Mouse (Mus musculus): ENCODE measurements around the gene AI854703. TPM values are rescaled to one million over a fixed set of nuclear protein-coding genes. Genes with fewer than 3 reads are reported as not detected.
"Not testable (repeated sequence)": the region's sequence is repeated elsewhere in the genome, so short reads cannot be mapped to it uniquely, and the experiment has no call there.

AI854703 gene
- total RNA-seq, 2 experiments from 2014 or later = 15.0 to 17.2 TPM

GRCm38 (mm10) chr6:48609512-48609911 lies 17.1 kb upstream of the AI854703 start:
- intact Hi-C loops (cut with DNase I) = no loop called here
- no peak for DNase-seq (ENCODE audit: low spot score in 2 of 2)

GRCm38 (mm10) chr6:48610657-48611056 lies 15.9 kb upstream of the AI854703 start:
- intact Hi-C loops (cut with DNase I) = no loop called here
- DNase-seq (ENCODE audit: low spot score in 2 of 2) = no peak

- no peak for DNase-seq (ENCODE audit: low spot score in 2 of 2)
- intact Hi-C loops (cut with DNase I) = no loop called here
Measured at GRCm38 (mm10) chr6:48613464-48613863, 13.1 kb upstream of the AI854703 start.

- intact Hi-C loops (cut with DNase I) = no loop called here
- DNase-seq (ENCODE audit: low spot score in 2 of 2) = no peak
Measured at GRCm38 (mm10) chr6:48614756-48615155, 11.8 kb upstream of the AI854703 start.

- intact Hi-C loops (cut with DNase I) = no loop called here
- DNase-seq (ENCODE audit: low spot score in 2 of 2) = no peak
Measured at GRCm38 (mm10) chr6:48620031-48620430, 6.5 kb upstream of the AI854703 start.

GRCm38 (mm10) chr6:48622186-48622843 lies 4.2 kb upstream of the AI854703 start:
- intact Hi-C loops (cut with DNase I); DNase-seq (ENCODE audit: low spot score in 2 of 2): not testable (repeated sequence)

GRCm38 (mm10) chr6:48623460-48623859 lies 3.1 kb upstream of the AI854703 start:
- DNase-seq (ENCODE audit: low spot score in 2 of 2) = no peak
- intact Hi-C loops (cut with DNase I) = no loop called here

GRCm38 (mm10) chr6:48626984-48627383 lies 420 bp downstream of the AI854703 start:
- intact Hi-C loops (cut with DNase I) = loop anchor here (2.0 to 5.0 kb wide), 3 partner anchors 26 to 70 kb away; partner anchors contain the start of genes Gm44965 and Repin1
- peak; percentile 74 for DNase-seq (ENCODE audit: low spot score in 2 of 2)

- intact Hi-C loops (cut with DNase I) = loop anchor here (2.0 to 5.0 kb wide), 3 partner anchors 27 to 70 kb away; partner anchors contain the start of genes Gm44965 and Repin1
- peak in 1 of 2 experiments; percentile 32 for DNase-seq (ENCODE audit: low spot score in 2 of 2)
Measured at GRCm38 (mm10) chr6:48627511-48627924, 954 bp downstream of the AI854703 start.

GRCm38 (mm10) chr6:48628377-48628776 lies 1.8 kb downstream of the AI854703 start:
- intact Hi-C loops (cut with DNase I) = loop anchor here (5.0 kb wide), 2 partner anchors 36 to 71 kb away; partner anchors contain the start of genes Gm44965 and Repin1
- DNase-seq (ENCODE audit: low spot score in 2 of 2) = no peak

- peak; percentile 55 to 75 for DNase-seq (ENCODE audit: low spot score in 2 of 2)
- intact Hi-C loops (cut with DNase I) = loop anchor here (5.0 kb wide), 2 partner anchors 37 to 72 kb away; partner anchors contain the start of genes Gm44965 and Repin1
Measured at GRCm38 (mm10) chr6:48628808-48629660, 2.5 kb downstream of the AI854703 start.

GRCm38 (mm10) chr6:48629661-48630034 lies 3.1 kb downstream of the AI854703 start:
- intact Hi-C loops (cut with DNase I) = loop anchor here (5.0 kb wide), 2 partner anchors 37 to 72 kb away; partner anchors contain the start of genes Gm44965 and Repin1
- DNase-seq (ENCODE audit: low spot score in 2 of 2) = no peak

GRCm38 (mm10) chr6:48630831-48631230 lies 4.3 kb downstream of the AI854703 start:
- DNase-seq (ENCODE audit: low spot score in 2 of 2) = no peak
- intact Hi-C loops (cut with DNase I) = no loop called here

GRCm38 (mm10) chr6:48635105-48635504 lies 8.5 kb downstream of the AI854703 start:
- no peak for DNase-seq (ENCODE audit: low spot score in 2 of 2)
- intact Hi-C loops (cut with DNase I) = no loop called here

- intact Hi-C loops (cut with DNase I) = no loop called here
- DNase-seq (ENCODE audit: low spot score in 2 of 2) = no peak
Measured at GRCm38 (mm10) chr6:48636515-48636914, 10.0 kb downstream of the AI854703 start.

GRCm38 (mm10) chr6:48637811-48638500 lies 11.4 kb downstream of the AI854703 start:
- intact Hi-C loops (cut with DNase I) = no loop called here
- DNase-seq (ENCODE audit: low spot score in 2 of 2) = no peak

- no peak for DNase-seq (ENCODE audit: low spot score in 2 of 2)
- intact Hi-C loops (cut with DNase I) = no loop called here
Measured at GRCm38 (mm10) chr6:48638553-48638952, 12.0 kb downstream of the AI854703 start.

- intact Hi-C loops (cut with DNase I) = loop anchor here (5.0 kb wide), 1 partner anchor 94 kb away; no protein-coding TSS in a partner anchor
- DNase-seq (ENCODE audit: low spot score in 2 of 2) = no peak
Measured at GRCm38 (mm10) chr6:48641391-48641790, 14.8 kb downstream of the AI854703 start.

- DNase-seq (ENCODE audit: low spot score in 2 of 2) = peak; percentile 32 to 63
- intact Hi-C loops (cut with DNase I) = loop anchor here (2.0 to 5.0 kb wide), 2 partner anchors 60 to 96 kb away; no protein-coding TSS in a partner anchor
Measured at GRCm38 (mm10) chr6:48642764-48643292, 16.3 kb downstream of the AI854703 start.

All from left cerebral cortex, postnatal 25 days (tissue).